Mouse (Mus musculus) lung, adult 18-20 months (tissue): ENCODE results near the gene Nfkbiz.

ENCODE experiments used
- DNase-seq, 2 experiments: peaks; one replicate each; pipeline ENCODE4 v3.0.0; 2022; ENCODE audit warnings: mixed read lengths in 2 of 2

Gene Nfkbiz

GRCm38 (mm10) chr16:55798845-55799244 is 39.9 kb downstream of the Nfkbiz start:
- peak; percentile 50 for DNase-seq

- DNase-seq: no peak
These were observed 48.4 kb downstream of the Nfkbiz start for GRCm38 (mm10) chr16:55790326-55790725.

GRCm38 (mm10) chr16:55789291-55789690 is 49.4 kb downstream of the Nfkbiz start:
- no peak for DNase-seq

DNA sequence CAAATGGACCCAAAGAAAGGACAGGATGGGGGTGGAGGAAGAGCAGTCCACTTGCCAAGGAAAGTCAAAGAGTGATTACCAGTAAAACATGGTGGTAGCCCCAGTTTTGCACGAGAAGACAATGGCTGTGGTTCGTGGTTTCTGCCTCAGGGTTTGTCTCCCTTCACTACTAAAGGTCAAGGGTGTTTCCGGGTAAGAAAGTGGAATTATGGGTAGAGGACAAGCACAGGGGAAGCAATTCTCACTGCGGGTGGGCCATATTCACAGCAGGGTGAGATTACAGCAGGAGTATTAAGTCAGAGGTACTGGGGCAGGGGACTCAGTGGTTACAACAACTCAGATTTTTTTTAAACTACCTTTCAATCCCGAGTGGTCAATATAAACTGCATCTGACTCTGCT is 50.0 kb downstream of the Nfkbiz start:
- no peak for DNase-seq

GRCm38 (mm10) chr16:55787385-55788072 is 51.2 kb downstream of the Nfkbiz start:
- no peak for DNase-seq

- DNase-seq: no peak
These were observed 54.3 kb downstream of the Nfkbiz start for GRCm38 (mm10) chr16:55784379-55784778.

DNA sequence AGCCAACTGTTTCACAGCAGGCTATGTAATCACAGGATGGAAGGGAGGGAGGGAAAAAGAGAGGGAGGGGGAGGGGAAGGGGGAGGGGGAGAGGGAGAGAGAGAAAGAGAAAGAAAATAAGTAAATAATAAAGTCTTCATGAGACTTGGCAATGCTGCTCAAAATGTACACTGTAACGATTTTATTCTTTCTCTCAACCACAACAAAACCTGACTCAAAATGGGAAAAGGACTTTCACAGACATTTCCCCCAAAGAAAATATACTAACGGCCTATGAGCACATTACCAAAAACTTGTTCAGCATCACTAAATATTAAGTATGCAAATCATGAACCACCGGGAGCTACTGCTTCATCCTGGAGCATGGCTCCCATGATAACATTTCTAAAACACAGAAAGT is 54.8 kb downstream of the Nfkbiz start:
- DNase-seq: no peak

GRCm38 (mm10) chr16:55782911-55783310 is 55.8 kb downstream of the Nfkbiz start:
- DNase-seq: no peak

- peak; percentile 27 to 58 for DNase-seq
These were observed 56.9 kb downstream of the Nfkbiz start for GRCm38 (mm10) chr16:55781809-55782208.

GRCm38 (mm10) chr16:55780958-55781558 is 57.6 kb downstream of the Nfkbiz start:
- no peak for DNase-seq

GRCm38 (mm10) chr16:55776329-55776728 is 62.4 kb downstream of the Nfkbiz start:
- DNase-seq: no peak

DNA sequence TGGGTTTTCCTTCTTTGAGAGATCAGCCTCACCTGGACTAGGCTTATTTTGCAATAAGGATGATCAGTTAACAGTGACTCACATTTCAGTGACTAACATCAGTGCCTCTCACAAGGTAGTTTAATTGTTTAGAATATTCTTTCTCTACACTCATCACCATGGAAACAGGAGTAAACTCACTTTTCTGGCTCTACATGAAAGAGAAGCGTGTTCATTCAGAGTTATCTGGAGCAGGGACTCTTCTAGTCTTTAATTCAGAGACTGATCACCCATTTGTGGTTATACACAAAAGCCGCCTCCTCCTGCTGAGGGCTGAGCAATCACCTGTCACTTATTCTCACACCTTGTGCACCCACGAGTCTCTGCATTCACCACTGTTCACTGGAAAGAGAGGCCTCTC is 68.5 kb downstream of the Nfkbiz start:
- DNase-seq: no peak
